Mouse (Mus musculus): ENCODE measurements around the gene Hs3st6.

The Hs3st6 gene

DNA sequence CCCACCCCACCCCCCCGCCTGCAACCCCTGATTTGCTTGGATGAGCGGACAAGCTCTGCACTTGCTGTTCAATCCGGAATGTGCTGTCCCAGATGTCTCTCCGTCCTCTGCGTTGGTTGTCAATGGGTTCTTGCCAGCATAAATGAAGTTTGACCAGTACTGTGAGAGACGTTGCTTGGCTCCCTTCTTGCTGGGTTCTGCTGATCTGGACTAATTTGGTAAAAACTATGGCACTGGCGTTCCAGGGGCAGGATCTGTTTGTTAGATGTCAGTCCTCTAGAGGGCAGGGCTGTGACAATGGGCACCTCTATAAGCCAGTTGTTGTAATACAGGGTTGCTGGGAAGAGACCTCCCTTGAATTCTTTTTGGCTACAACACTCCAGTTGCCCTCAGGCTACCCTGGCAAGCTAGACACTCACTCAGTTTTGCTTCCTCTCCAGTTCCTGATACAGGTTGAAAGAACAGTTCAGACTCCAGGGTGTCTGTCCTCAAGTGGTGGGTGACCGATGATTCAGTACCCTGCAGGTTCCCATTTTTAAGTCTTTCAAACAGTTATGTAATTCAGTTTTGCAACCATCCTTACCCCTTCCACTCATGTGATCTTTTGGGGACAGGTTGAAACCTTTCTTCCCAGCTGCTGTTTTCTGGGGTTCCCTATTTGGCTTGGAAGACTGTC lies 15.5 kb upstream of the Hs3st6 start:
- ChIA-PET POLR2A (interaction anchor here (0.6 to 16.1 kb wide), 46 partner anchors 8 to 486 kb away, joined by 3 to 268 read pairs (median 5); partner anchors contain the start of genes Fahd1 (in 3 of the 4), Ndufb10 (in 3 of the 4), Hs3st6 (in 2 of the 4) and Pkd1 (in 2 of the 4)), CTCF (interaction anchor here in 3 of 4 experiments (0.6 to 3.1 kb wide), 13 partner anchors 8 to 548 kb away, joined by 3 to 17 read pairs (median 3); partner anchors contain the start of genes Ndufb10 (in 3 of the 3), Hs3st6 (in 1 of the 3) and Mlst8 (in 1 of the 3))

- POLR2A ChIA-PET, result interaction anchor here in 2 of 4 experiments (0.7 to 16.1 kb wide), 4 partner anchors 17 to 210 kb away, joined by 3 to 268 read pairs (median 5); partner anchors contain the start of genes Ndufb10 (in 1 of the 2), Rnf151 (in 1 of the 2), Rpl3l (in 1 of the 2) and Rps2 (in 1 of the 2)
- CTCF ChIA-PET, result interaction anchor here in 1 of 4 experiments (3.1 kb wide), 1 partner anchor 7 kb away, joined by 17 read pairs; no protein-coding TSS in a partner anchor
Observed at GRCm38 (mm10) chr17:24738238-24738637, 14.6 kb upstream of the Hs3st6 start.

GRCm38 (mm10) chr17:24739926-24740325 lies 12.9 kb upstream of the Hs3st6 start:
- ChIA-PET POLR2A (interaction anchor here (0.6 to 16.1 kb wide), 21 partner anchors 9 to 261 kb away, joined by 3 to 268 read pairs (median 3); partner anchors contain the start of genes Hs3st6 (in 2 of the 4), Ndufb10 (in 2 of the 4), Rnf151 (in 2 of the 4) and Rps2 (in 2 of the 4)), CTCF (interaction anchor here in 2 of 4 experiments (0.6 to 0.8 kb wide), 3 partner anchors 11 to 510 kb away, joined by 3 to 4 read pairs (median 3); no protein-coding TSS in a partner anchor)

- ChIA-PET CTCF (no interaction called here), POLR2A (interaction anchor here in 3 of 4 experiments (0.6 to 16.1 kb wide), 5 partner anchors 10 to 339 kb away, joined by 3 to 268 read pairs (median 5); partner anchors contain the start of genes Ndufb10 (in 1 of the 3), Rnf151 (in 1 of the 3), Rpl3l (in 1 of the 3) and Rps2 (in 1 of the 3))
Observed at GRCm38 (mm10) chr17:24742307-24742706, 10.5 kb upstream of the Hs3st6 start.

DNA sequence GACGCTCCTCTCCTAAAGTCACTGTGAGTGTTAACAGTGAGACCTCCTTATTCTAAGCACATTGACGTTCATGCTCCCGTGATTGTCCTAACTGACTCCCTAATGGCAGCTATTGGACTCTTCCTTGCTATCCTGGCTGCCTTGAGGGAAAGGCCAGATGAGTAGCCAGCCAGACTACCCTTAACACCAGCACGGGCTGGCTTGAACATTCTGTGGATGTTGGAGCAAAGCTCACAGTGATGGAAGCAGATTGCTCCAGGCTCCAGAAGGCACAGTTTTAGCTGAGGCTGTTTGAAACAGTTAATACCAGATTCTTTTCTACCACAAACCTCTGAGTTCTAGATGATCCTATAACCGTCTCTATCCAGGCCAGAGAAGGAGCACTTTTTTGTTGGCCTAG lies 8.9 kb upstream of the Hs3st6 start:
- ChIA-PET CTCF (interaction anchor here in 1 of 4 experiments (1.1 kb wide), 1 partner anchor 18 kb away, joined by 3 read pairs; no protein-coding TSS in a partner anchor), POLR2A (interaction anchor here in 2 of 4 experiments (1.6 to 2.5 kb wide), 2 partner anchors 7 to 12 kb away, joined by 6 to 12 read pairs; partner anchors contain the start of gene Msrb1 (in 1 of the 2))

DNA sequence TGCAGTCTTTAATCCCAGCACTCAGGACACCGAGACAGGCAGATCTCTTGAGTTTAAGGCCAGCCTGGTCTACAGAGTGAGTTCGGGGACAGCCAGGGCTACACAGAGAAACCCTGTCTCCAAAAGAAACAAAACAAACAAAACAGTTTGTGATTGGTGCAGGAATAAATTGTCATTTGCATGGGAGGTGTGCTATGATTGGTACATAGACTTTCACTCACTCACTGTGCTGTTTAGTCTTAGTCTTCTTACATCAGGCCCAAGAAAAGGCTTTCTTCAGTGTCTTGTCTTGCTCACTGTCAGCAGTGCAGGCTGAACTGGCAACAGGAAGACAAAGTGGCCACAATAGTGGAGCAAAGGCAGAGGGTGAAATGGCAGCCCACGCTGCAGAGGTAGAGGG lies 8.4 kb upstream of the Hs3st6 start:
- ChIA-PET CTCF (interaction anchor here in 2 of 4 experiments (1.1 to 1.6 kb wide), 2 partner anchors 14 to 18 kb away, joined by 3 to 4 read pairs; no protein-coding TSS in a partner anchor), POLR2A (interaction anchor here in 3 of 4 experiments (0.5 to 2.5 kb wide), 5 partner anchors 8 to 216 kb away, joined by 3 to 12 read pairs (median 10); partner anchors contain the start of genes Msrb1 (in 2 of the 3), Fahd1 (in 1 of the 3) and Traf7 (in 1 of the 3))

DNA sequence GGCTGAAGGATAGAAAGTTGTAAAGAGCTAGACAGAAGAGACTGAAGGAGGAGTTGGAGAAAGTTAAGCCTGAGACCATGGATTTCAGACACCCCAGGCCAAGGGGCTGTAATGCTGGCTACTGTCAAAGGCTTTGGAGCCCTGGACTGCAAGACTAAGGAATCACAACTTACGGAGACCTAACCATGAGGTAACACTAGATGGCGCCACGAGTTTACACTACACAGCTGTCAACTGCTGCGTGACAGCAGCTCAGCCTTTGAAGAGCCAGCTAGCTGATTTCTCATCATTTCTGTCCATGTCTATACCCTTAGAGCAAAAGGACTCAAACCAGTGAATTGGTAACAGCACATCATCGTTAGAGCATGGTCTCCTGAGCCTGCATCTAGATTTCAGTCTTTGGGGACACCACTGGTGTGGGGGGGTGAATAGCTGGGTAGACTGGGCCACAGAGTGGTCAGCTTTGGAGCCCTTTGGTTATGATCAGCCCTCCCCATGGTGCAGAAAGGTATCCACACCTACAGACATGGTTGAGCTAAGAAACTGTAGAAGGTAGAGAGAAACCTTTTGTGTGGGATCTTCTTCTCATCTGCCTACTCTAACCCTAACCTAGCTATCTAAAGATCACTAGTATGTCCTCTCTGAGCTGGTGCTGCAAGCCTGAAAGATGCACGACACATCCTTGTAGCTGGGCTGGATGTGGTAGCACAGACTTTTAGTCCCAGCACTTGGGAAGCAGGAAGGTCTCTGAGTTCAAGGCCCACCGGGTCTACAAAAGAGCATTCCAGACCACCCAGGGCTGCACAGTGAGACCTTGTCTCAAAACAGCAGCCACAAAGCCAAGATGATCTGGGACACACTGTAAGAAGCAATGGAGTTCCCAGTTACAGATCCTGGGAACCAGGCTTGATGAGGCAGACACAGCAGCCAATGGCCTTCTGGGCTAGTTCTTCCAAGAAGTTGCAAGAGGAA lies 7.0 kb upstream of the Hs3st6 start:
- CTCF ChIA-PET, result interaction anchor here (0.5 to 1.9 kb wide), 66 partner anchors 9 to 675 kb away, joined by 3 to 19 read pairs (median 3); partner anchors contain the start of genes Eme2 (in 3 of the 4), Meiob (in 3 of the 4), Mrps34 (in 3 of the 4) and Fahd1 (in 2 of the 4)
- POLR2A ChIA-PET, result interaction anchor here (0.5 to 2.5 kb wide), 36 partner anchors 8 to 1462 kb away, joined by 3 to 12 read pairs (median 4); partner anchors contain the start of genes Msrb1 (in 3 of the 4), Traf7 (in 3 of the 4), Fahd1 (in 2 of the 4) and Arhgdig (in 1 of the 4)

DNA sequence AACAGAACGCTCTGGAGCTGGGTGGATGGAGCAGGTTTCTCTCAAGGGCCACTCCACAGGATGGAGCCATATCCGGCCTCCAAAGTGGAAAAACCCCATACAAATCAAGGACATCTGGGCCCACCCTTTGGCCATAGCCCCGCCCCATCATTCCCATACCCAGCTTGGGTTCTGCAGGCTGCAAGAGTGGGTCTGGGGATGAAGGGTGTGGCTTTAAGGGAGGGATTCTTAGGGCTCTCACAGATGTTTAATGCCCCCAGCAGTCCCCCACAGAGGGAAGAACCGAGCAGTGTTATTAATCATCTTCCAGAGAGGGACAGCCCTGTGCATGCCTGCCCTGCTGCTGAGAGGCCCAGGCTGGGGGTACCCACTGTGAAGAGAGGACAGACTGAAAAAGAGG lies 5.8 kb upstream of the Hs3st6 start:
- ChIA-PET POLR2A (interaction anchor here in 3 of 4 experiments (1.0 to 2.0 kb wide), 10 partner anchors 11 to 140 kb away, joined by 3 to 7 read pairs (median 4); partner anchors contain the start of genes Meiob (in 2 of the 3), Msrb1 (in 1 of the 3), Nubp2 (in 1 of the 3) and Spsb3 (in 1 of the 3)), CTCF (interaction anchor here in 2 of 4 experiments (0.6 to 1.1 kb wide), 9 partner anchors 14 to 135 kb away, joined by 3 to 5 read pairs (median 4); partner anchors contain the start of gene Hagh (in 1 of the 2))

- ChIA-PET CTCF (interaction anchor here in 2 of 4 experiments (0.6 to 1.6 kb wide), 5 partner anchors 15 to 99 kb away, joined by 3 read pairs; partner anchors contain the start of genes Fahd1 (in 1 of the 2) and Msrb1 (in 1 of the 2)), POLR2A (interaction anchor here in 3 of 4 experiments (0.6 to 3.6 kb wide), 20 partner anchors 15 to 580 kb away, joined by 3 to 18 read pairs (median 5); partner anchors contain the start of genes Fahd1 (in 2 of the 3), Msrb1 (in 2 of the 3), Cramp1l (in 1 of the 3) and Ift140 (in 1 of the 3))
Observed at GRCm38 (mm10) chr17:24751528-24751927, 1.3 kb upstream of the Hs3st6 start.

GRCm38 (mm10) chr17:24757394-24757793 lies 4.6 kb downstream of the Hs3st6 start:
- ChIA-PET POLR2A (interaction anchor here in 2 of 4 experiments (0.9 to 1.7 kb wide), 3 partner anchors 12 to 82 kb away, joined by 3 to 6 read pairs (median 3); partner anchors contain the start of gene Hagh (in 1 of the 2)), CTCF (interaction anchor here in 3 of 4 experiments (0.5 to 1.4 kb wide), 5 partner anchors 10 to 43 kb away, joined by 3 to 6 read pairs (median 4); partner anchors contain the start of gene Rpl3l (in 1 of the 3))

- CTCF ChIA-PET, result interaction anchor here in 3 of 4 experiments (0.7 to 2.1 kb wide), 8 partner anchors 11 to 57 kb away, joined by 3 to 15 read pairs (median 4); no protein-coding TSS in a partner anchor
- POLR2A ChIA-PET, result interaction anchor here in 3 of 4 experiments (0.7 to 1.7 kb wide), 8 partner anchors 9 to 225 kb away, joined by 3 to 7 read pairs (median 4); partner anchors contain the start of genes Hs3st6 (in 3 of the 3), Eme2 (in 1 of the 3), Mrps34 (in 1 of the 3) and Spsb3 (in 1 of the 3)
Observed at GRCm38 (mm10) chr17:24761121-24761520, 8.3 kb downstream of the Hs3st6 start.

DNA sequence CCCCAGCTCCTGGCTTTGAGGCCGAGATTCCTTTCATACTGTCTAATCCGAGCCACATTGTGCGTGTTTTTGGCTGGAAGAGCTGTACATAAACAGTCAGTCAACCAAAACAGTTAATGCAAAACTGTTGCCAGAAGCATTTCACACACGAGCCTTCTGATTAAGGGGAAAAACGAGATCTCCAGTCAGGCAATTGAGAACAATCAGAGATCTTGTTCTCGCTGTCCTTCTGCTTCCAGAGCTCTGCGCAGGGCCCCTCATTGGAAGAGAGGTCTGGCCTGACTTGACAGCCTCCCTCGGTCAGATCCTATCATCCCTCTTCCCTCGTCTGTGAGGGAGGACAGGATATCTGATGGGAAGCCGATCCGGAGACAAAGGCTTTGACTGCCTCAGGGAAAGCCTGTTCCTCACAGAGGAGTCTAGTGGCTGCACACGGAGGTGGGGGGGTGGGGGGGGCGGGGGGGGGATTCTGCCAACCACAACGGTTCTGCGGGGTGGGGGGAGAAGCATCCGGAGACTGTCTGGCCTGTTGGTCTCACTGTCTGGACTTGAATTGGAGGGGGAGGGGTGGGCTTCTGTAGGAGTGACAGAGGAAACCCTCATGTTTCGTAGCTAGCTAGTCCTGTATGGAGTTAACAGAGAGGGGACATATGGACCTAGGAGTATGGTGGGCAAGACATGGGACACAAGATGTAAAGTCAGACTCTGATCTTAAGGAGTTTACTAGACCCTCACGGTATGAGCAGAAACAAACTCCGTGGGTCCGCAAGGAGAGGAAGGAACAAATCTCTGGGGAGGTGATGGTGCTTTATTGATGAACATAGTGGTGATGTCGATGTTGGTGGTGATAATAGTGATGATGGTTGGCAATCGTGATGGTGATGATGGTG lies 12.5 kb downstream of the Hs3st6 start:
- ChIA-PET CTCF (interaction anchor here in 2 of 4 experiments (0.8 to 1.7 kb wide), 2 partner anchors 8 to 9 kb away, joined by 3 to 4 read pairs; no protein-coding TSS in a partner anchor), POLR2A (interaction anchor here in 1 of 4 experiments (0.9 to 1.6 kb wide), 4 partner anchors 13 to 311 kb away, joined by 3 to 5 read pairs (median 4); partner anchors contain the start of genes Fahd1 and Hs3st6)

DNA sequence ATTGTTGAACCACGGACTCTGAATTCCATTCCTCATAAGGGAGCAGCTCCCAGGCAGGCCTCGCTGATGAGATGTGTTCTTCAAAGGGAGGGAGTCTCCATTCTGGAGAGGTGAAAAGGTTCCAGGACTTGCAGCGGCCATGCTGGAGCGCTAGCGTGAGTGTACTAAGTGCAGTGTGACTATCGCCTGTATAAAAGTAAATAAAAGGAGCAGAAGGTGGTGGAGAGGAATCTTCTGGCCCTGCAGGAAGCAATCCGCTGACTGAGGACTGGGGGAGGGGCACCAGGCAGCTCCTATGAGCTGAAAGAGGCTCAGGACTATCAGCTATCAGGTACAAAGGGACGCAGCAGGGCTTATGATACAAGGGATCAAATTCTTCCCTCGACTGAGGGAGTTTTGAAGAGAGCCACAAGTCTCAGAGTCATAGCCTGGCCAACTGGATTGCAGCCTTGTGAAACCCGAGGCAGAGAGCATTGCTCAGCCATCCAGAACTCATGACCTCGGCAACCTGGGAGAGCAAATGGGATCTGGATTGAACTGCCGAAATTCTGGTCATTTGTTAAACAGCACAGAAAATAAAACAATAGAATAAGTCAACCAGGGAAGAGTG lies 13.6 kb downstream of the Hs3st6 start:
- CTCF ChIA-PET, result interaction anchor here in 1 of 4 experiments (0.5 to 0.7 kb wide), 2 partner anchors 45 to 74 kb away, joined by 3 to 9 read pairs; no protein-coding TSS in a partner anchor
- POLR2A ChIA-PET, result interaction anchor here in 2 of 4 experiments (1.0 to 1.6 kb wide), 5 partner anchors 15 to 312 kb away, joined by 3 to 5 read pairs (median 3); partner anchors contain the start of genes Fahd1 (in 1 of the 2) and Msrb1 (in 1 of the 2)

DNA sequence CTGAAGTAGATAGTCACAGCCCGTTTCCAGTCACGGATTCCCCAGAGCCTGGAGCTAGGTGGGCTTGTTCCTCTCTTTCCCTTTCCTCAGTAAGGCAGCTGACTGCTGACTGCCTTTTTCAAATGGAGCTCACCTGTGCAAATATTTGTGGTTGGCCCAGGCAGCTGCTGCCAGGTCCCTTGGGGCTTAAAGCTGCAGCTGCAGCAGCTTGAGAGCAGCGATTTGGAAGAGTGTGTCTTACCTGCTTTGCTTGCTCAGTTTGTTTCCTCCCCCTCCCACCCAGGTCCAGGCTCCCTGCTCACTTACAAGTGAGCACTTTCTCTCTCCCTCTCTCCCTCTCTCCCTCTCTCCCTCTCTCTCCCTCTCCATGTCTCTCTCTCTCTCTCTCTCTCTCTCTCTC lies 16.4 kb downstream of the Hs3st6 start:
- ChIA-PET CTCF (interaction anchor here in 2 of 4 experiments (0.6 to 1.6 kb wide), 4 partner anchors 9 to 42 kb away, joined by 3 to 5 read pairs (median 4); partner anchors contain the start of gene Meiob (in 1 of the 2)), POLR2A (interaction anchor here in 2 of 4 experiments (0.7 to 1.4 kb wide), 4 partner anchors 12 to 191 kb away, joined by 3 read pairs; no protein-coding TSS in a partner anchor)

All from embryonic stem cell, embryonic (primary cell).